Mouse (Mus musculus): ENCODE data around the gene Stx2. TPM values are rescaled to one million over a fixed set of nuclear protein-coding genes. Genes with fewer than 3 reads are reported as not detected.
"Not testable (repeated sequence)": the region's sequence is repeated elsewhere in the genome, so short reads cannot be mapped to it uniquely, and the experiment has no call there.

The Stx2 gene
- polyA plus RNA-seq, 1 experiment from 2014 or later, result 24.9 TPM

GRCm38 (mm10) chr5:129006031-129006788 lies 2.2 kb downstream of the Stx2 start:
- H3K27ac ChIP-seq (replicated peaks), result no peak overlapping the region
- WGBS, result 77% methylated on average over 18 of the region's 18 CpGs
- 0 out of 2 replicates have a peak, but pooled peaks cover 5% of the 10 kb centered on the region for H3K27me3 ChIP-seq (replicated peaks; ENCODE audit: low read depth, poor library complexity, severe bottlenecking)
- H3K9me3 ChIP-seq, result no peaks in the 10 kb centered on the region
- peak overlapping the region; percentile 87; the same call in 1 of the 2 replicates for H3K4me3 ChIP-seq
- peaks cover 9% of the 10 kb centered on the region for H3K36me3 ChIP-seq (replicated peaks)
- H3K4me1 ChIP-seq, result peaks cover 58% of the 10 kb centered on the region
- DNase-seq (ENCODE audit: low spot score), result no peak

- DNase-seq (ENCODE audit: low spot score), result no peak
- Histone ChIP-seq H3K27me3 (replicated peaks; ENCODE audit: low read depth, poor library complexity, severe bottlenecking) (0 out of 2 replicates have a peak, but pooled peaks cover 5% of the 10 kb centered on the region), H3K36me3 (replicated peaks) (peaks cover 9% of the 10 kb centered on the region), H3K27ac (replicated peaks) (no peak overlapping the region), H3K9me3 (no peaks in the 10 kb centered on the region), H3K4me3 (no peak overlapping the region), H3K4me1 (peaks cover 64% of the 10 kb centered on the region)
- WGBS, result 84% methylated on average over 3 of the region's 3 CpGs
Observed at GRCm38 (mm10) chr5:129005416-129005815, 3.0 kb downstream of the Stx2 start.

- peaks cover 50% of the 10 kb centered on the region for H3K4me1 ChIP-seq
- peak overlapping the region; percentile 66; the same call in 1 of the 2 replicates for H3K27ac ChIP-seq (replicated peaks)
- H3K4me3 ChIP-seq, result no peak overlapping the region
- H3K27me3 ChIP-seq (replicated peaks; ENCODE audit: low read depth, poor library complexity, severe bottlenecking), result 0 out of 2 replicates have a peak, but pooled peaks cover 5% of the 10 kb centered on the region
- 54% methylated on average over 14 of the region's 14 CpGs for WGBS
- no peaks in the 10 kb centered on the region for H3K9me3 ChIP-seq
- no peak for DNase-seq (ENCODE audit: low spot score)
- peaks cover 24% of the 10 kb centered on the region for H3K36me3 ChIP-seq (replicated peaks)
Observed at GRCm38 (mm10) chr5:129002571-129003011, 5.8 kb downstream of the Stx2 start.

- DNase-seq (ENCODE audit: low spot score), result peak; percentile 32
- Histone ChIP-seq H3K9me3 (no peaks in the 10 kb centered on the region), H3K27ac (replicated peaks) (no peak overlapping the region; the same call in 1 of the 2 replicates), H3K4me1 (peaks cover 32% of the 10 kb centered on the region), H3K27me3 (replicated peaks; ENCODE audit: low read depth, poor library complexity, severe bottlenecking) (no peaks in the 10 kb centered on the region), H3K4me3 (no peak overlapping the region), H3K36me3 (replicated peaks) (peaks cover 29% of the 10 kb centered on the region)
- 35% methylated on average over 8 of the region's 8 CpGs for whole genome bisulfite sequencing
Observed at GRCm38 (mm10) chr5:129000706-129001468, 7.5 kb downstream of the Stx2 start.

GRCm38 (mm10) chr5:128987141-128987954 lies 21.0 kb downstream of the Stx2 start:
- H3K9me3 ChIP-seq, result no peaks in the 10 kb centered on the region
- H3K4me1 ChIP-seq, result peaks cover 5% of the 10 kb centered on the region; the same call in 1 of the 2 replicates
- no peak overlapping the region for H3K27ac ChIP-seq (replicated peaks)
- H3K4me3 ChIP-seq, result no peak overlapping the region
- 81% methylated on average over 19 of the region's 19 CpGs for WGBS
- H3K36me3 ChIP-seq (replicated peaks), result peaks cover 45% of the 10 kb centered on the region
- H3K27me3 ChIP-seq (replicated peaks; ENCODE audit: low read depth, poor library complexity, severe bottlenecking), result no peaks in the 10 kb centered on the region
- DNase-seq (ENCODE audit: low spot score), result no peak

- 91% methylated on average over 13 of the region's 13 CpGs for WGBS
- no peak for DNase-seq (ENCODE audit: low spot score)
- Histone ChIP-seq H3K4me3 (no peak overlapping the region), H3K9me3 (no peaks in the 10 kb centered on the region), H3K4me1 (peaks cover 5% of the 10 kb centered on the region; the same call in 1 of the 2 replicates), H3K36me3 (replicated peaks) (peaks cover 31% of the 10 kb centered on the region), H3K27me3 (replicated peaks; ENCODE audit: low read depth, poor library complexity, severe bottlenecking) (no peaks in the 10 kb centered on the region), H3K27ac (replicated peaks) (no peak overlapping the region)
Observed at GRCm38 (mm10) chr5:128985946-128986345, 22.4 kb downstream of the Stx2 start.

- peaks cover 26% of the 10 kb centered on the region for H3K36me3 ChIP-seq (replicated peaks)
Observed at GRCm38 (mm10) chr5:128984536-128984935, 23.8 kb downstream of the Stx2 start.

GRCm38 (mm10) chr5:128981607-128982006 lies 26.8 kb downstream of the Stx2 start:
- Histone ChIP-seq H3K27ac (replicated peaks) (no peak overlapping the region), H3K4me3 (no peak overlapping the region), H3K9me3 (no peaks in the 10 kb centered on the region), H3K4me1 (no peaks in the 10 kb centered on the region), H3K36me3 (replicated peaks) (peaks cover 20% of the 10 kb centered on the region), H3K27me3 (replicated peaks; ENCODE audit: low read depth, poor library complexity, severe bottlenecking) (no peaks in the 10 kb centered on the region)
- DNase-seq (ENCODE audit: low spot score), result peak; percentile 77
- WGBS, result 28% methylated on average over 12 of the region's 12 CpGs

More at GRCm38 (mm10) chr5:128984536-128984935, 23.8 kb downstream of the Stx2 start:
- Histone ChIP-seq H3K9me3 (no peaks in the 10 kb centered on the region), H3K4me3 (no peak overlapping the region), H3K27ac (replicated peaks) (no peak overlapping the region), H3K4me1 (peaks cover 5% of the 10 kb centered on the region; the same call in 1 of the 2 replicates), H3K27me3 (replicated peaks; ENCODE audit: low read depth, poor library complexity, severe bottlenecking) (no peaks in the 10 kb centered on the region)
- DNase-seq (ENCODE audit: low spot score), result no peak
- WGBS, result 91% methylated on average over 6 of the region's 6 CpGs

GRCm38 (mm10) chr5:128980857-128981256 lies 27.5 kb downstream of the Stx2 start:
- no peak for DNase-seq (ENCODE audit: low spot score)
- Histone ChIP-seq H3K36me3 (replicated peaks) (peaks cover 13% of the 10 kb centered on the region), H3K9me3 (no peaks in the 10 kb centered on the region), H3K27me3 (replicated peaks; ENCODE audit: low read depth, poor library complexity, severe bottlenecking) (no peaks in the 10 kb centered on the region), H3K4me3 (no peak overlapping the region), H3K27ac (replicated peaks) (no peak overlapping the region), H3K4me1 (peaks cover 6% of the 10 kb centered on the region; the same call in 1 of the 2 replicates)
- 71% methylated on average over 7 of the region's 7 CpGs for WGBS

GRCm38 (mm10) chr5:128978957-128979356 lies 29.4 kb downstream of the Stx2 start:
- 98% methylated on average over 7 of the region's 7 CpGs for WGBS
- no peak for DNase-seq (ENCODE audit: low spot score)

GRCm38 (mm10) chr5:128977466-128977865 lies 30.9 kb downstream of the Stx2 start:
- not testable (repeated sequence) for H3K4me3 ChIP-seq; H3K4me1 ChIP-seq; H3K27ac ChIP-seq (replicated peaks); DNase-seq (ENCODE audit: low spot score); H3K9me3 ChIP-seq; H3K36me3 ChIP-seq (replicated peaks); H3K27me3 ChIP-seq (replicated peaks; ENCODE audit: low read depth, poor library complexity, severe bottlenecking)
- WGBS, result 92% methylated on average over 1 of the region's 1 CpGs

More at GRCm38 (mm10) chr5:128978957-128979356, 29.4 kb downstream of the Stx2 start:
- no peaks in the 10 kb centered on the region for H3K27me3 ChIP-seq (replicated peaks; ENCODE audit: low read depth, poor library complexity, severe bottlenecking)
- no peaks in the 10 kb centered on the region for H3K36me3 ChIP-seq (replicated peaks)
- H3K4me3 ChIP-seq, result no peak overlapping the region
- no peaks in the 10 kb centered on the region for H3K9me3 ChIP-seq
- peaks cover 6% of the 10 kb centered on the region; the same call in 1 of the 2 replicates for H3K4me1 ChIP-seq
- H3K27ac ChIP-seq (replicated peaks), result no peak overlapping the region

- Histone ChIP-seq H3K36me3 (replicated peaks) (no peaks in the 10 kb centered on the region), H3K4me1 (peaks cover 9% of the 10 kb centered on the region; the same call in 1 of the 2 replicates), H3K9me3 (no peaks in the 10 kb centered on the region), H3K4me3 (no peak overlapping the region), H3K27me3 (replicated peaks; ENCODE audit: low read depth, poor library complexity, severe bottlenecking) (no peaks in the 10 kb centered on the region), H3K27ac (replicated peaks) (no peak overlapping the region)
- peak; percentile 68 for DNase-seq (ENCODE audit: low spot score)
- 18% methylated on average over 4 of the region's 4 CpGs for WGBS
Observed at GRCm38 (mm10) chr5:128976266-128976665, 32.1 kb downstream of the Stx2 start.
